20 mouse cellular contexts compared by ENCODE assay signal in genomic region chr1:127587071-127587470, GRCm38 (mm10).
"Had no signal": no experiment of that assay in that cellular context is flagged by ENCODE, and none has a peak within 500 bp of the region (broad histone marks: within the 10 kb centered on the region; RNA-seq: fewer than 3 reads in every experiment).

No protein-coding gene starts in this region.

- H3K36me3 ChIP-seq: heart, embryonic 10.5 days; heart, embryonic 12.5 days; hindbrain, embryonic 13.5 days; hindbrain, embryonic 15.5 days; kidney, embryonic 15.5 days; limb, embryonic 12.5 days had no signal

- DNase-seq: gastrocnemius, postnatal 14 days; gastrocnemius, postnatal 36 days; heart, adult 18-20 months; heart, postnatal 14 days; heart, postnatal 36 days; kidney, adult 11 months; kidney, adult 2 months; kidney, adult 9 months; kidney, postnatal 14 days; kidney, postnatal 36 days; layer of hippocampus, adult 9-11 months; layer of hippocampus, postnatal 36 days; left cerebral cortex, postnatal 4 days; liver had no signal

- H3K27me3 ChIP-seq: heart, embryonic 12.5 days; hindbrain, embryonic 13.5 days; hindbrain, embryonic 15.5 days; limb, embryonic 12.5 days had no signal
